Mouse (Mus musculus): ENCODE data around the gene Gng2. TPM values are rescaled to one million over a fixed set of nuclear protein-coding genes. Genes with fewer than 3 reads are reported as not detected.
A peak's percentile ranks its signal among the peaks of the same experiment; 100 is the strongest.

Gene Gng2
- 10 to 100 TPM; 66.2 to 77.1 TPM for polyA plus RNA-seq (2017; shearing (Covaris generic))

GRCm38 (mm10) chr14:19977271-19978024, at the start of gene Gng2:
Gene Gng2 (minus strand): TSS chr14:19977627.
- no peak for ATAC-seq

- ATAC-seq: peak; percentile 98
Observed at GRCm38 (mm10) chr14:20024888-20025719, 47.7 kb upstream of the Gng2 start.

GRCm38 (mm10) chr14:20023939-20024338, 46.5 kb upstream of the Gng2 start:
- ATAC-seq: no peak

- ATAC-seq: no peak
Observed at GRCm38 (mm10) chr14:20019486-20019885, 42.1 kb upstream of the Gng2 start.

GRCm38 (mm10) chr14:20012506-20013275, 35.3 kb upstream of the Gng2 start:
- ATAC-seq: no peak

- no peak for ATAC-seq
Observed at GRCm38 (mm10) chr14:20007446-20007845, 30.0 kb upstream of the Gng2 start.

GRCm38 (mm10) chr14:20004777-20005289, 27.4 kb upstream of the Gng2 start:
- no peak for ATAC-seq

GRCm38 (mm10) chr14:19996853-19997252, 19.4 kb upstream of the Gng2 start:
- no peak for ATAC-seq

- no peak for ATAC-seq
Observed at GRCm38 (mm10) chr14:19995943-19996342, 18.5 kb upstream of the Gng2 start.

GRCm38 (mm10) chr14:19994068-19994467, 16.6 kb upstream of the Gng2 start:
- peak; percentile 56 for ATAC-seq

GRCm38 (mm10) chr14:19993570-19993883, 16.1 kb upstream of the Gng2 start:
- ATAC-seq: peak; percentile 32

GRCm38 (mm10) chr14:19992873-19993569, 15.6 kb upstream of the Gng2 start:
- ATAC-seq: peak; percentile 66

GRCm38 (mm10) chr14:19991861-19992260, 14.4 kb upstream of the Gng2 start:
- no peak for ATAC-seq

- ATAC-seq: no peak
Observed at GRCm38 (mm10) chr14:19990436-19990993, 13.1 kb upstream of the Gng2 start.

- ATAC-seq: no peak
Observed at GRCm38 (mm10) chr14:19988410-19988809, 11.0 kb upstream of the Gng2 start.

GRCm38 (mm10) chr14:19987358-19987834, 10.0 kb upstream of the Gng2 start:
- no peak for ATAC-seq

- peak; percentile 79 for ATAC-seq
Observed at GRCm38 (mm10) chr14:19986614-19987357, 9.4 kb upstream of the Gng2 start.

- peak; percentile 36 for ATAC-seq
Observed at GRCm38 (mm10) chr14:19985912-19986613, 8.6 kb upstream of the Gng2 start.

- peak; percentile 58 for ATAC-seq
Observed at GRCm38 (mm10) chr14:19985107-19985911, 7.9 kb upstream of the Gng2 start.
